Mouse (Mus musculus): ENCODE data around the gene Gm3182. TPM values are rescaled to one million over a fixed set of nuclear protein-coding genes. Genes with fewer than 3 reads are reported as not detected.
A peak's percentile ranks its signal among the peaks of the same experiment; 100 is the strongest.
"Not testable (repeated sequence)": the region's sequence is repeated elsewhere in the genome, so short reads cannot be mapped to it uniquely, and the experiment has no call there.

Gene Gm3182
- not detected in 2 replicates for polyA plus RNA-seq (2015; fragmentation: Nextera tagmentation; extraction: Ambion mirVana)

DNA sequence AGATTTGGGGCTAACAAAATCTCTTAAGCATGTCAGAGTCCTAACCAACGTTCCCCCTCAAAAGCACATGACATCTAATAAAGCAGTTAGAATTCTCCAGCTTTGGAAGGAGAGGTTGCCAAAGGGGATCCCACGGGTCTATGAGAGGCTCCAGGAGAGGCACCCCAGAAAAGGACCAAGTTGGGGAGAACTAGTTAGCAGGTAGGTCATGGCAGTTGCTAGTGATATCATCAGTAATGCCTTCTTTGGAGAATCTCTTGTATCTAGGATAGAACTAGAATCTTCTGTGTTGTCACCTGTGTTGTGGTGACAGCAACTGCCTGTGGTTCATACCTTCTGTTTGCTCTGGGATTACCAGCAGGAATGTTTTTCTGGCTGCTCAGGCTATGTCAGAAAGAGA is at the start of gene Gm3182:
Gene Gm3182 (plus strand): TSS at position 301 of the 400 bp plus-strand sequence.
- not testable (repeated sequence) for H3K9ac ChIP-seq (ENCODE audit: low read length); H3K27me3 ChIP-seq (ENCODE audit: control insufficient read depth, insufficient read depth, low read depth, low read length); ATAC-seq (ENCODE audit: low read depth); H3K27ac ChIP-seq (ENCODE audit: low read length); H3K4me2 ChIP-seq (ENCODE audit: low read depth, low read length); H3K9me3 ChIP-seq (ENCODE audit: control insufficient read depth, low read length); H3K36me3 ChIP-seq (ENCODE audit: control insufficient read depth, insufficient read depth, low read length); H3K4me1 ChIP-seq (replicated peaks; ENCODE audit: control insufficient read depth, insufficient read depth, low read length); H3K4me3 ChIP-seq (ENCODE audit: low read length)
- WGBS = no CpG with 5 or more reads among the region's 2 CpGs

- not testable (repeated sequence) for H3K27me3 ChIP-seq (ENCODE audit: control insufficient read depth, insufficient read depth, low read depth, low read length); H3K9ac ChIP-seq (ENCODE audit: low read length); H3K36me3 ChIP-seq (ENCODE audit: control insufficient read depth, insufficient read depth, low read length); H3K27ac ChIP-seq (ENCODE audit: low read length); ATAC-seq (ENCODE audit: low read depth); H3K9me3 ChIP-seq (ENCODE audit: control insufficient read depth, low read length); H3K4me1 ChIP-seq (replicated peaks; ENCODE audit: control insufficient read depth, insufficient read depth, low read length)
- H3K4me3 ChIP-seq (ENCODE audit: low read length) = peak overlapping the region; percentile 16; the same call in 1 of the 2 replicates
- 6% methylated on average over 15 of the region's 25 CpGs for WGBS
- peak overlapping the region; percentile 40 for H3K4me2 ChIP-seq (ENCODE audit: low read depth, low read length)
Measured at GRCm38 (mm10) chr14:4499425-4499824, 17.9 kb downstream of the Gm3182 start.

Other genes starting within 250 kb of the Gm3182 start
- gene Gm3138, start 232.1 kb upstream of the Gm3182 start, polyA plus RNA-seq (2015; fragmentation: Nextera tagmentation; extraction: Ambion mirVana) = not detected in 2 replicates
- gene Gm3149, start 164.5 kb upstream of the Gm3182 start, polyA plus RNA-seq (2015; fragmentation: Nextera tagmentation; extraction: Ambion mirVana) = not detected in 2 replicates
- gene 2610042L04Rik, start 147.0 kb upstream of the Gm3182 start, polyA plus RNA-seq (2015; fragmentation: Nextera tagmentation; extraction: Ambion mirVana) = 0.10 and 0.35 TPM in 2 replicates
- gene Gm3159, start 84.2 kb upstream of the Gm3182 start, polyA plus RNA-seq (2015; fragmentation: Nextera tagmentation; extraction: Ambion mirVana) = not detected in 2 replicates
- gene Gm3164, start 66.3 kb upstream of the Gm3182 start, polyA plus RNA-seq (2015; fragmentation: Nextera tagmentation; extraction: Ambion mirVana) = 0.28 and 0.33 TPM in 2 replicates
- gene Gm3173, start 50.8 kb upstream of the Gm3182 start, polyA plus RNA-seq (2015; fragmentation: Nextera tagmentation; extraction: Ambion mirVana) = not detected in 2 replicates
- not detected in 2 replicates for gene Gm3047, start 73.7 kb downstream of the Gm3182 start, polyA plus RNA-seq (2015; fragmentation: Nextera tagmentation; extraction: Ambion mirVana)
- not detected in 2 replicates for gene Gm8159, start 150.6 kb downstream of the Gm3182 start, polyA plus RNA-seq (2015; fragmentation: Nextera tagmentation; extraction: Ambion mirVana)
- gene Gm3239, start 182.4 kb downstream of the Gm3182 start, polyA plus RNA-seq (2015; fragmentation: Nextera tagmentation; extraction: Ambion mirVana) = 0.19 TPM in 1 of 2 replicates, not detected in the other
- gene Gm7876, start 227.5 kb downstream of the Gm3182 start, polyA plus RNA-seq (2015; fragmentation: Nextera tagmentation; extraction: Ambion mirVana) = not detected in 2 replicates
- gene Gm3252, start 245.0 kb downstream of the Gm3182 start, polyA plus RNA-seq (2015; fragmentation: Nextera tagmentation; extraction: Ambion mirVana) = 0.13 and 0.34 TPM in 2 replicates

All from lung, embryonic 16.5 days (tissue).